Mouse (Mus musculus) embryo, embryonic 11.5 days (tissue): ENCODE measurements around the gene Il4ra.

ENCODE experiments used
- DNase-seq: peaks from one replicate; pipeline ENCODE4 v3.0.0-alpha.2; 2012; ENCODE audit warnings: low read depth, low spot score

The Il4ra gene

DNA sequence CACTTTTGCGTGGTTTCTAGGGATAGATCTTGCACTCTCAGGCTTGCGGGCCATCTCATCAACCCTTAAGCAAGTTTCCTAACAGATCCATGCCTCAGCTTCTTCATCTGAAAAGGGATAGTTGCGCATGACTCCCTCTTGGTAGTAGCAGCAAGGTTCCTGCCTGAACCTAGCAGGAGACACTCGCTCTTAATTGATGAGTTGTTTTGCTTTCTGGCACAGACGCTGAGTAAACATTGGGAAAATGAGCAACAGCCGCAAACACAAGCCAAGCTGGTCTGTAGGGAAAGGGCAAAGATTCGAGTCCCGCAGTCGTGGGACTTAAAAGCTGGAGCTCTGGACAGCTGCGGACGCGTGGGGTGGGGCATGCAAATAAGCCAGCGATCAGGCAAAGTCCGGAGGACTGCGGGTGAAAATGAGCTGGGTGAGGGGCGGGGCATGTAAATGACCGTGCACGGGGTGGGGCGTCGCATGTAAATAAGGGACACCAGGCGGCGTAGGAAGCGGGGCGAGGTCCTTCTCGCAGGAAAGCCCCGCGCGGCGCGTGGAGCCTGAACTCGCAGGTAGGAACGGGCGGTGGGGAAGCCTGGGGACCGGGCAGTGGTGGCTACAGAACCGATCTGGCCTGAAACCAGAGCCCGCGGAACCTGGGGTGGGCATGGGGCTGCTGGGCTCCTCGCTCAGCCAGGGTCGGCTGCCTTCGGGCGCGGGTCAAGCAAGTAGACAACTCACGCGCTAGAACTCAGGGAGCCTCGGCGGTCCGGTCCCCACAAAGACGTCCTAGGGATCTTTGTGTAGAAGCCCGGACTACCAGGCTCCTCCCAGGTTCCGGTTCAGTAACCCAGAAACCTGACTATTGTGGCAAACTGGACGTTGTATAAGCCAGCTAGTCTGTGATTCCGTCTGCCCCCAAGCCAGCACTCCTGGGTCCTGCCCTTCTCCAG lies at the start of gene Il4ra:
Il4ra (plus strand) TSS at position 355 of the 944 bp plus-strand sequence.
- peak; percentile 75 for DNase-seq

DNA sequence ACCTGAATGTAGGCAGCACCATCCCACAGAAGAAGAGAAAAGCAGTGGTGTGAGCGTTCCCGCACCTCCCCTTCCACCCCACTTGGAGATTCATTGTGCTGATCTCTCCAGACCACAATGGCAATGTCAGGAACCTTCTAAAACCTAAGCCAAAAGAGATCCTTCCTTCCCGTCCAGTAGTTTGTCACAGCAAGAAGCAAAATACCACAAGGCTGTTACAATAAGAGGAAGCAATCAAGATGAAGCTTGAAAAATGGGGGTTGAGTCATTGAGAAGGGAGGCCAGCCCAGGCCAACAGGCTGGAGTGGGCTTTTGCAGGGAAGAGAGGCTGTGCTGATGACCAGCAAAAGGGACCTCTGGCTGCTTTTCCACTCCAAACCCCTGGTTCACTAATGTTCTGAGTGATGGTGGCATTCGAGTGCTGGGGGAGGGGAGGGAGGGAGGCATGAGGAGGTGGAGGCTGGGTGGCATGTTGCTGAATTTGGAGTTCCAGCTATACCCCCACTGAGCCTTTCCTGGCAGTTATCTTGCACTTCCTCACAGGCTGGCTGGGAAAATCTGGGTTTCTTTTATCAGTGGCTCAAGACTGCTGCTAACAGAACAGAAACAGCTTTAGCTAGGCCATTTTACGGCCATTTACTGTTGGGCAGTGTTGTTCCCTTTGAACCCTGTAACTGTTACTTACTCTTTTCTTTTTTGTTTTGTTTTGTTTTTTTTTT lies 48.4 kb upstream of the Il4ra start:
- no peak for DNase-seq

DNA sequence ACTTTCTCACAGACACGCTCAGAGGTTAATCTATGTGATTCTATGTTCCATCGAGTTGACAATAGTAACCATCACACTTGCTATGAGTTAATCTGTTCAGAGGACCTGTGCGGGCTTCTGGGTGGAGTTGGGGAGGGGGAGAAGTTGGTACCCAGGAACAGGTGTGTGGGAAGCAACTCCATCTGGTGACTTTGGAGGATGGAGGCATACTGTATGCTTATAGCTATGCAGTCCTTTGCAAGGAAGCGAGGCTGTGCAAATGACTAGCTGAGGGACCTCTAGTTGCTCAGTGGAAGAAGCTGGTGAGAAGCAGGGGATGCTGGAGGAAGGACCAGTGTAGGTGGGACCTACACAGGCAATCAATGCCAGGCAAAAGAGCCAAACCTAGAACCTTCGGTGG lies 47.3 kb upstream of the Il4ra start:
- no peak for DNase-seq

GRCm38 (mm10) chr7:125505568-125505967 lies 46.4 kb upstream of the Il4ra start:
- DNase-seq, result no peak

DNA sequence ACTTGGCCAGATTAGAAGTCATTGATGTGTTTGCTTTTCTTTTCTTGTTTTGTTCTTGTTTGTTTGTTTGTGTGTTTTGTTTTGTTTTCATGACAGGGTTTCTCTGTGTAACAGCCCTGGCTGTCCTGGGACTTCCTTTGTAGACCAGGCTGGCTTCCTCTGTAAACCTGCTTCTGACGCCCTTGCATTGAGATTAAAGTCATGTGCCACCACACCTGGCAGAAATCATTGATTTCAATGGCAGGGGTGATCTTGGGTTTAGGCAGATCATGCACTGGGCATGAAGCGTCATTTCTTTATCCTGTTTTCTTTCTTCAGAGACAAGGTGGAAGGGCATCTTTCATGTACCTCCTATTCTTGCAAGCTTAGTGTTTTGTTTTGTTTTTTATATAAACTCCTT lies 44.6 kb upstream of the Il4ra start:
- no peak for DNase-seq

- DNase-seq, result no peak
Observed at GRCm38 (mm10) chr7:125511432-125511831, 40.5 kb upstream of the Il4ra start.

DNA sequence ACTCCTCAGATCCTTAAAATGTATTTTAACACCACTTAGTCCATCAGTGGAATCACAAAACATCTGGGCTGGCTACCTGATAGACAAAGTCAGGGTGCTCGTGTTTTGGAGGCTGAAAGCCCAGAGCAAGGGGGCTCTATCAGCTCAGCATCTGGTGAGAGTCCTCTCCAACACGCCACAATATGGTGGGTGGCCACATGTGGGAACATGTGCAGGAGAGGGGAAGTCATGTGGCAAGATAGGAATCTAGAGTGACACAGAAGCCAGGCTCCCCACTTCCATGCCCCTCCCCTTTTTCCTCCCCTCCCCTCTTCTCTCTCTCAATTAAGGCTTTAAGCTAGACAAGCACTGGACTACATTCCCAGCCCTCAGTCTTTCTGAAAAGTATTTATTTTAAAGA lies 40.1 kb upstream of the Il4ra start:
- DNase-seq, result no peak

DNA sequence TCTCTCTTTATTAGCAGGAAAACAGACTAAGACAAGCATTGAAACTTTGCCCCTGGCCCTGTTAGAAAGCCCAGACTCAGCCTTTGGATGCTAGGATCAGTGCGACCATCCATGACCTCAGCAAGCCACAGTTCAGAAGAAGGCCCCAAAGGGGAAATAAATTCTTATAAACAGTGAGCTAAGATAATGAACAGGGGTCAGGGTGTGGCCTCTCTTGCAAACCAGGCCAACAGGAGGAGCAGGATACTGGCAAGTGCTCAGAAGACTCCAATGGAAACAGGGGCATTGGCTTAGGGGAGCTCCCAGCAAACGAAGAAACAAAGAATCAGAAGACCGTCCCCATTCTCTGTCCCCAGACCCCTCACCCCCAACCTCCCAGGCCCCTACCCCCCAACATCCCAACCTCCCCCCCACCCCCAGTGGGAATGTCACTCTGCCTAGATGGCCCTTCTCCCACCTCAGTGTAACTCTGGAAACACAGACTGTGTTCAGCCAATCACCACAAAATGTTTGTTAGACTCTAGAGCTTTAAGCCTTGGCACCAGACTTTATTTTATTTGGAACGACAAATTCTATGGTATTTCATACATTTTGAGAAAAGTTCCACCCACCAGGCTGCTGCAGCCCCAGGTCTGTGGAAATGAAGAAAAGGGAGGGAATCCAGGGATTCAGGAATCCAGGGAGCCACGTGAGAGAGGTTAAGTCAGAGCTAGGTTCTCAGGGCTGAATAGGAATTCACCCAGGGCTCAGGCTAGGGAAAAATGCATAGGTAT lies 36.7 kb upstream of the Il4ra start:
- DNase-seq, result no peak

GRCm38 (mm10) chr7:125516723-125517122 lies 35.2 kb upstream of the Il4ra start:
- no peak for DNase-seq

- no peak for DNase-seq
Observed at GRCm38 (mm10) chr7:125517470-125517869, 34.5 kb upstream of the Il4ra start.

GRCm38 (mm10) chr7:125519715-125520114 lies 32.2 kb upstream of the Il4ra start:
- no peak for DNase-seq

- DNase-seq, result no peak
Observed at GRCm38 (mm10) chr7:125523051-125523450, 28.9 kb upstream of the Il4ra start.

GRCm38 (mm10) chr7:125527186-125527585 lies 24.7 kb upstream of the Il4ra start:
- DNase-seq, result no peak

DNA sequence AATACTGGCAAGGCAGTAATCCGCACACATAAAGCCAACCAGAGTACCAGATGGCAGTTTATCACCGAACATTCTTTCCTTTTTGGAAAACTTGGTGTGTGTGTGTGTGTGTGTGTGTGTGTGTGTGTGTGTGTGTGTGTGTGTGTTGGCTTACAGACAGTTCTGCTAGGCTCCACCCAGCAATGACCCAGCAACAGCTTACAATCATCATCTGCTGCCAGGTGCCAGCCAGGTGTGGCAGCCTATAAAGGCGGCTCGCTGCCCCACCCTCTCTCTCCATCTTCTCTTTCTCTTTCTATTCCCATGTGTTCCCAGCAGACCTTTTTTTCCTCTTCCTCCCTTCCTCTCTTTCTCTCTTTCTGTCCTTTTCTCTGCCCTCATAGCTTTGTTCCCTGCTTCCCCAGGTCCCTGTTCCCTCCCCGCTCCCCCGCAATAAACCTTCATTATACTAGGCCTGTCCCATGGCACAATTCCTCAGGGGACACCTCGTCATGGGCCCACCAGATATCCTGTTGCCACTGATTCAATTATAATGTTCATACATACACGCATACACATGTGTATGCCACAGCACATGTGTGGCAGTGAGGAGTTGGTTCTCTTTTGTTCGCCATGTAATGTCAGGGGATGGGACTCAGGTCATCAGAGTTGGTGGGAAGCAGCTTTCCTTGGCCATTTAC lies 23.9 kb upstream of the Il4ra start:
- no peak for DNase-seq

- DNase-seq, result no peak
Observed at GRCm38 (mm10) chr7:125539351-125539750, 12.6 kb upstream of the Il4ra start.

- DNase-seq, result no peak
Observed at GRCm38 (mm10) chr7:125541026-125541425, 10.9 kb upstream of the Il4ra start.

- DNase-seq, result no peak
Observed at GRCm38 (mm10) chr7:125541821-125542220, 10.1 kb upstream of the Il4ra start.

- DNase-seq, result no peak
Observed at GRCm38 (mm10) chr7:125542335-125543050, 9.4 kb upstream of the Il4ra start.

DNA sequence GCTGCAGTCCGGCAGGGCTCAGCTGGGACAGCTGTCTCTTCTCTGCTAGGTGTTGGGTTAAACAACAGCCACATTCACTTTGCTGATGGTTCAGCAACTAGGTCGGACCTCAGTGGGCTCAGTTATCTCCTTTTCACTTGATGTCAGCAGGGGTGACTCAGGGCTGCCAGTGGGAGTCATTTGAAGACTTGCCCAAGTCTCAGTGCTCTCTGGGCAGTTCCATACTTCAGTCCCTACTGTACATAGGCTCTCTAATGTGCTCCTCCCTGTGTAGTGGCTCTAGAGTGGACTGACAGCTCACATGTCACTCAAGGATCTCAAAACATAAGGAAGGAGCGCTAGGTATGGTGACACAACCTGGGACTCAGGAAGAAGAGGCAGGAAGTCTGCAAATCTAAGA lies 8.4 kb upstream of the Il4ra start:
- no peak for DNase-seq

DNA sequence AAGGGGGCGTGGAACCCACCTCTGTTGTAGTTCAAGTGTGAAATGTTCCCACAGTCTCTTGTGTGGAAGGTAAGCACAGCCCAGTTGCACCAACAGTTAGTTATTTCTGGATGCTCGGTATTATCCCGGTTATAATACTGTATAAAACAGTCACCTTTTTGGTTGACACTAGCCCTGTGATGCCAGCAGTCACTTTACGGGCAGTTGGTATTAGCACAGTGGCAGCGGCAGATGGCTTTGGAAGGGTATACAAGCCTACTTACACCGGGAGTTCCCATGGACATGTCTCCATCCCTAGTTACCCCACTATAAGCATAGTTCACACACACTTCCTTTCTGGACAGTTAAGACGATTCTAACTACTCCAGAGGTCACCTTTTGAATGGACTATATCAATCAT lies 6.6 kb upstream of the Il4ra start:
- DNase-seq, result no peak

- DNase-seq, result no peak
Observed at GRCm38 (mm10) chr7:125546727-125547126, 5.2 kb upstream of the Il4ra start.
